Mouse (Mus musculus) embryo, embryonic 9.5 days (tissue): ENCODE measurements around the gene Oser1.
"Not testable (repeated sequence)": the region's sequence is repeated elsewhere in the genome, so short reads cannot be mapped to it uniquely, and the experiment has no call there.

ENCODE experiments used
- DNase-seq: peaks from one replicate; pipeline ENCODE4 v3.0.0-alpha.2; 2017; ENCODE audit errors: extremely low spot score

The Oser1 gene

DNA sequence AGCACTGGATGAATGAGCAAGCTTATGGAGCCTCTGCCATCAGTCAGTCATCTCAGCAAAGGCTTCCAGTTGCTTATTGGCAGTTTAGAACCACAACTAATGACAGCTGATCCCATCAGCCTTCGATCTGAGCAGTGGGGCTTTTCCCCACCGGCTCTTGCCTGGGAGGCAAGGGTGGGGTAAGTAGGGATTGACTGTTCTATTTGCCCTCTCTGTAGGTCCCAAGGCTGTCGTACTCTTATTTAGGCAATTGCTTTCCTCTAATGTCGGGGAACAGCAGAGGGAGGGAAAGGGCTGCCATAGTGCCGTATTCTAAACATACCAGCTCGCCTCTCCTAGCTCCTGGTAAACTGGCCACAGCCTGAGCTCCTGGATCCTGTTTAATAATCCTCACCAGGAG, at the start of gene Oser1:
Gene Oser1 (minus strand): TSS at position 101 of the 400 bp plus-strand sequence.
- DNase-seq: no peak

DNA sequence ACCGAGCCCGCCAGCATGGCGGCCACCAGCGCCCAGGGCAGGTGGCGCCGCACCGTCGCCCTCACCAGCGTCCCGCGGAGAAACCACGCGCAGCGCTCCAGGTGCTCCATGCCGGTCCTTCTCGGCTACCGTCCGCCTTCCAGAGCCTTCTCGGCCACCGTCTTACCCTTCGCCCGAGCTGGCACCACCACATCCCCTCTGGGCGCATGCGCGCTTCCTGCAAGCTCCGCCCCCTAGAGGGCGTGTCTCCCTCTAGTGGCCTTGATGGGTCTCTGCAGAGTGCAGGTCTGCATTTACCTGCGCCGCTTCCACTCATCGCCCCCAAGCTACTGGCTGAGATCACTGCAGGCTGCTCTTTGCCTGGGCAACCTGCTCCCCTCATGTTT, 48.0 kb upstream of the Oser1 start, which contains the start of gene Fitm2:
Gene Fitm2 (minus strand): TSS at position 164 of the 386 bp plus-strand sequence.
- peak; percentile 96 for DNase-seq

DNA sequence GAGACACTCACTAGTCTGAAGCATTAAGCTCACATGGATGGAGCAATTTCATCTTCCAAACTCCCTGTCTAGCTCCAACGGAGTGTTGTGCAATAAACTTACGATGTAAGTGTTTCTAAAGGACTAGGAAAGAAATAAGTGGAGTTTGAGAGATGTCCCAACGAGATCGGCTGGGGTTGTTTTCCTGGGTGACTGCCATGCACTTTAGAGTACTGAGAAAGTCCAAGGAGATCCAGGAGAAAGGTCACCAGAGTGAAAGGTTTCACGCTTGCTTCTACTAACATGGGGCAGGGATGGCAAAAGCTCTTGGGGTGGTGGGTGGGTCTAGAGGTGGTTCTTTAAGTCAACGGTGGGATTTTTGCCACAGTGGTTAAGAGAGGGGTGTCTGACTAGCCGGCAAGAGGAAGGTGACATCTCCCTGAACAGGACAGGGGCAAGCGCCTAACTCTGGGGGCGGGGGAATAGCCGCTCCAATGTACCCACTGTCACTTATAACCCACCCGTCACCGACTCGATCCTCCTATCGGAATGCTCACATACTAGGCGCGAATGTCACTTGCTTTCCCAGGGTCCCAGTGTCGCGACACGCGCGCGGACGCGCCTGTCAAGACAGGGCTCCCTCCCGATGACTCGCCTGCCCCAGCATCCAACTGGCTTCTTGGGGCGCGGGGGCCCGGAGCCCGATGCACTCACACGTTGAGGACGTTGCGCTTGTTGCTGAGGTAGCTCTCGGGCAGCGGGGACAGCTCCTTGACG, 47.4 kb upstream of the Oser1 start:
- no peak for DNase-seq

DNA sequence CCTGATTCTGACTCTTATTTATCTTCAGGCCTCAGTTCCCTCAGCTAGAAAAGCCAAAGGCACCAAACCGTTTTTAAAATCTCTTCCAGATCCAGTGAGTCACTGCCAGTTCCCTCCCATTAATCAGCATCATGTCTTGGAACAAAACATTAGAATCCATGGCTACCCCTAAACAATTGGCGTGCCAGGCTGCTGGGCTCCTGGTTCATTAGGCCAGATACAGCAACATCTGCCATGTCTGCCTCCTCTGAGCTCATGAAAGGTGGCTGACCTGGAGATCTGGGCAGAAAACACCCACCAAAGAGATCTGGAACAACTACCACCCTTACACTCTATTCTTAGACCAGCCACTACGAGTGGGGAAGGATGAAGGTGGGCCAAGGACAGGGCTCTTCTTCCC, 46.6 kb upstream of the Oser1 start:
- no peak for DNase-seq

- DNase-seq: no peak
Measured at GRCm38 (mm10) chr2:163469711-163470110, 45.2 kb upstream of the Oser1 start.

DNA sequence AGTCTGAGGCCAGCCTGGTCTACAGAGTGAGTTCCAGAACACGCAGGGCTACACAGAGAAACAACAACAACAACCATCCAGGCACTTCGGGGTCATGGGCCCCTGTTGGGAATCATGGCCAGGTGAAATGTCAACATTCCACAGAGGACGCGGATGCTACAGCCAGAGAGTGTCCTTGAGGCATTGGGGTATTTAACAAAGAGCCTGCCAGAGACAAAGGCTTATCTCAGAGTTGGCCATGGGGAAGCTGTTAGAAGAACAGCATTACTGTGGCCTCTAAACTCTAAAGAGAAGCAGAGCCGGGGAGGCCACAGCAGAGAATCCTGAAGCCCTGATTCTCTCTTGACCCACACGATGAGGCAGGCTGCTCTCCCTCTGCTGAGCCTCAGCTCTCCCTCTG, 44.4 kb upstream of the Oser1 start:
- no peak for DNase-seq

DNA sequence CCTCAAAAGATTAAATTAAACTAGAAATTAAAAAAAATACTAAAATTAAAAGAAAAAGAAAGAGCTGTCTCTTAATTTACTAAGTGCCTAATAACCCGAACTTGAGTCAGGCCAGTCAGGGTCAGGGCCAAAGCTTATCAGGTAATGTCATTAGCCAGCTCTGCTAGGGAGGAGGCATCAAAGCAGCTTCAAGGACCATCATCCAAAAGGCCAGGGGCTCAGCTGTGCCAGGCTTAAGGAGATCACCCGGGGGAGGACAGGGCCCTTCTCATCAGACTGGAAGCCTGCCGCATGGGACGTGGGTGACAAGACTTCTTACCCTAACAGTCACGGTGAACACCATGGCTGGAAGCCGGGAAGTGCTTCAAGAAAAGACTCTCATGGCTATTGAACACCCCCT, 43.1 kb upstream of the Oser1 start:
- DNase-seq: no peak

DNA sequence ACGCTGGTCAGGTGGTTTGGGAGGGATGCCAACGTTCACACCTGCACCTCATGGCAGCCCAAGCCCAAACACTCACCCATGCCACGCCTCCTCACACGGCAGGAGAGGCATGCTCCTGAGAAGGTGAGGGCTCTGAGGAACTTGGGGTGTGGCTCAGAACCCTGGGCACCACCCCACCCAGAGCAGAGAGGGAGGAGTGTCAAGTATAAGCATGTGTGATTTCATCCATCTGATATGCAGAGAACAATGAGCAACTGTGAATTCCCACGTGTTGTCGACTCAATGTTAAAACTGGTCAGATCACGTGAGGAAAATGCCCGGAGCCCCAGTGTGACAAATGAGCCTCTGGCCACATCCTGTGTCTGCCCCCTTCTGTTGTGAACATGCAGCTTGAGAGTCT, 42.3 kb upstream of the Oser1 start:
- DNase-seq: no peak

DNA sequence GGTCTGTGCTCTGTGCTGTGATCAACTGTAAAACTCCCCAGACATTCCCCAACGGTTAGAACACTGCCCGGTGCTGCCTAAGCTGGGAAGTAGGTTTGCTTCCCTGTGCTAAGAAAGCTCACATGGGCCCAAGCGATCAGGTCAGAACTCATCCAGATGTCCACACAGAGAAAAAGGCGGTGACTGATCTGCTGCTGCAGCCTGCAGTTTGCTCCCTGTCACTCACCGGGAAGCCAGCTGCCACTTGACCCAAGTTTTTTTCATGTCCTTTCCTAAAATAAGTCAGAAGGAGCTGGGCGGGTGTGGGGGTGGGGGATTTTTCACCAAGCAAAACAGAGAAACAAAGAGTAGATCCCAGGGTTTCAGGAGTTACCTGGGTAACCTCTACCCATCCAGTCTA, 40.1 kb upstream of the Oser1 start:
- DNase-seq: no peak

GRCm38 (mm10) chr2:163463998-163464397, 39.5 kb upstream of the Oser1 start:
- no peak for DNase-seq

GRCm38 (mm10) chr2:163463251-163463769, 38.8 kb upstream of the Oser1 start:
- no peak for DNase-seq

DNA sequence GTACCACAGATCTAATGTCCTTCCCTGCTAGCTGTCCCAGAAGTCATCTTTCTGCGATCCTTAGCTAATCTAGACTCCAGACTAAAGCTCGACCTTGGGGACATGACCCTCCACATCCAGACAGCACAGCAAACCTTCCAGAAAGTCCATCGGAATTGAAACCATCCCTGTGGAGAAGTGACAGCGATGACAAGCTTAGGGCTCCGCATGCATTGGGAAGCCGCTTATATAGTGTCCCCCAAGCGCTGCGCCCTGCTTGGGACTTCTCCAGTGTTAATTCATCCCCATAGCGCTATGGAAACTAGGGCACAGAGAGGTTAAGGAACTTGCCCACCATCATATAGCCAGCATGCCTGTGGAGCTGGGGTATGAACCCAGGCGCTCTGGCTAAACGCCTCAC, 38.3 kb upstream of the Oser1 start:
- no peak for DNase-seq

- no peak for DNase-seq
Measured at GRCm38 (mm10) chr2:163462386-163462785, 37.9 kb upstream of the Oser1 start.

DNA sequence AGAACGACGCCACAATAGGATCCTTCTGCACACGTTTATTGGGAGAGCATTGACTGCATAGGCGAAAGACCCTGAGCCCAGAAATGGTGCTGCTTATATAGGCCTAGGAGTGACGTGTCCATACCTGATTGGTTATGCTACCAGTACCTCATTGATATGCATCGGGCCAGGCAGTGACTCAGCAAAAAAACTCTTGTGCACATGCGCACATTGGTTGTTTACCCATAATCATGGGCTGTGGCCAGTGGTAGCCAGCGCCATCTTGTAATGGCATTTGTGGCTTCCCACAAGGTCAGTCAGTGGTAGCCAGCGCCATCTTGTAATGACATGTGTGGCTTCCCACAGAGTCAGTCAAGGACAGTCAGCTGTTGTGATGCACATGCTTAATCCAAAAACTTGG, 36.8 kb upstream of the Oser1 start:
- DNase-seq: not testable (repeated sequence)

DNA sequence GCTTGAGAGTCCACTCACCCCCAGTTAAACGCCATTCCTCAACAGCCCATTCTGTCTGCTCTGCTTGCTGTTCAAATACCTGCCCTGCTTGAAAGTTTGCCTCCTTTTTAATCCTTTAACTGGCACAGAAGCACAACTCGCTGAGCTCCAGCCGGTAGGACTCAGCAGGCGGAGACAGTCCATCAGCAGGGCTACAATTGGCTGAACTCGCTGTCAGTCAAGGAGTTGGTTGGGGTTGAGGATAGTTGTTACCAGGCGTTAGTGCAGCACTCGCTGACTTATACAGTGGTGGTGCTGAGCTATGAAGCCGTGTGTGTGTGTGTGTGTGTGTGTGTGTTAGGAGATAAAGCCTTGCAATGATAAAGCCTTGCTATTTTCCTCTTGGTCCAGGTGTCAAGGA, 36.1 kb upstream of the Oser1 start:
- DNase-seq: no peak

DNA sequence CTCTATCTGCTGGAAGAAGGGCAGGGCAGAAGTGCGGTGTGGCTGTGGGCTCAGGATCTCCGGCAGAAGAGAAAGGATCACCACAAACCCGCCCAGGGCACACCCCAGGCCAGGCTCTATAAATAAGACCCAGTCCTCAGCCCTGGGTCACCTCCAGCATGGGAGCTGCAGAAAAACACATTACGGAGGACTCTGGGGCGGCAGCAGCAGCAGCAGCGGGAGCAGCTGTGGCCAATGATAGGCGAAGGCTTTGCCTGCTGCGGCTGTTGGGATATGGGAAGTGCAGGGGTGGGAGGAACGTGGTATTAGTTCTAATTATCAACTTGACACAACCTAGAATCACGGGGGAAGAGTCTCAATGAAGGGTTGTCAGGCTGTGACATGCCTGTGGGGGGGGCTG, 34.9 kb upstream of the Oser1 start:
- DNase-seq: no peak

- DNase-seq: no peak
Measured at GRCm38 (mm10) chr2:163458539-163459265, 34.2 kb upstream of the Oser1 start.

DNA sequence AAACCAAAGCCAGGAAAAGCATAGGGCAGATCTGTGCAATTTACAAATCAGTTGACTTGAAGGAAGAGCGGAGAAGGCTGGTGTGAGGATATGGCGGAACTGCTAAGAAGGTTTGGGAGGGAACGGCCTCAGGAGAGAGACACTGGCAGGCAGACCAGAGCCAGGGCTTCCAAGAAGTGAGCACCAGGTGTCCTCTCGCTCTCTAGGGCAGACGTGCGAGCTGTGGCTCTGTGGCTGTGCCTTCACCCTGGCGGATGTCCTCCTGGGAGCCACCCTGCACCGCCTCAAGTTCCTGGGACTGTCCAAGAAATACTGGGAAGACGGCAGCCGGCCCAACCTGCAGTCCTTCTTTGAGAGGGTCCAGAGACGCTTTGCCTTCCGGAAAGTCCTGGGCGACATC, 28.9 kb upstream of the Oser1 start:
- no peak for DNase-seq

DNA sequence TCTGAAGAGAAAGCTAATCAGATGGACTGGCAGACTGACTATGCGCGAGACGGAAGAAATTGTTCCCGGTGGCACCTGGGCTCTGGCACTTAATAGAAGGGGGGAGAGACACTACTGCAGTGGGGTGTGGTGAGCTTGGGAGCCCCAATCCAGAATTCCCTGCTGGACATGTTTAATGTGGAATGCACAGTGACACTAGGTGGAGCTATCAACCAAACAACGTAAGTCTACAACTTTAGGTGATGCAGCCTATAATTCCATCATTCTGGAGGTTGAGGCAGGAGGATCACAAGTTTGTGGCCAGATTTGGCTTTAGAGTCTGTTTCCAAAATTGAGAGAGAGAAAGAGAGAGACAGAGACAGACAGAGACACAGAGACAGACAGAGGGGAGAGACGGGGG, 28.2 kb upstream of the Oser1 start:
- DNase-seq: no peak

DNA sequence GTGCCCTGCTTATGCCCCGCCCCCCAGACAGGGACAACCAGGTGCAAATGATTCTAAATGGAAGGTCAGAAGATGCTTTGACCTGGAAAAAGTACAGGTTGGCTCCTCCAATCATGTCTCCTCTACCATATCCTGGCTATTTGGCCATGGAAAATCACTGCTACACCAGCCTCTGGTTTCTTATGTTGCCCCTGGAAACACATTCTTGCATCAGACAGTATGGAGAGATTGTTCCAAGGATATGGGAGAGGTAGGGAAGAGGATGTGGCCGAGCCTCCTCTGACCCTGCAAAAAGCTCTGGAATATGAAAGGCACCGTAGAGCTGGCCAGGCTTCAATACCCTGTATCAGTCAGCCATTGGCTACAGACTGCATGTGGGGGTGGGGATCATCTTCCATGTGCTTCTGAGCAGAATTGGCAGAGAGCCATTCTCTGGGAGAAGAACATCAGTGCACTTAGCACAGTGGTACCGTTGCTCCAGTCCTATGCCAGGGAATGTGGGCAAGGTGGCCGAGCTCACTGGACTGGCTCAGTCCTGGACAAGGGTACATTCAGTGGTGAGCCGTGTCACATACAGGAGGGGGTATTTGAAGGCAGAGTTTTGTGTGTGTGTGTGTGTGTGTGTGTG, 26.3 kb upstream of the Oser1 start:
- no peak for DNase-seq

DNA sequence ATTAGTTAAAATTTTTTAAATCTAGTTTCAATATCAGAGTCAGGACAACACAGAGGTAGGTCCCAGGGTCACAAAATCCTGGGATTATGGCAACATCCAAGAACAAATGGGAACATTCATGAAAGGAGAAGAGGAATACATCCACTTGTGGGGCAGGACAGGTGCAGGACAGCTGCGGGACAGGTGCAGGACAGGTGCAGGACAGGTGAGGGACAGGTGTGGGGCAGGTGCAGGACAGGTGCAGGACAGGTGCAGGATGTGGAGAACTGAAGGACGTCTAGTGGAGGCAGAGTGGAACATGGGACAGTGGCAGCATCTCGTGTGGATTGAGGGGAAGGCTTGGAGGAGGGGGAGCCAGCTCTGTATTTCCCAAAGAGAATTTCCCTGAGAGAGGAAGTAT, 24.8 kb upstream of the Oser1 start:
- DNase-seq: no peak

GRCm38 (mm10) chr2:163447375-163447774, 22.9 kb upstream of the Oser1 start:
- no peak for DNase-seq

- no peak for DNase-seq
Measured at GRCm38 (mm10) chr2:163444017-163444416, 19.5 kb upstream of the Oser1 start.
